Mouse (Mus musculus) G1E (cell line): ENCODE data around the gene Tmx4. TPM values are rescaled to one million over a fixed set of nuclear protein-coding genes. Genes with fewer than 3 reads are reported as not detected.

Experiments
- ATAC-seq: 2 replicates; pipeline ENCODE4 v1.8.0; 2016; ENCODE audit warnings: mild to moderate bottlenecking; ENCODE audit not compliant: insufficient number of reproducible peaks, poor library complexity, low FRiP score, severe bottlenecking; ENCODE audit errors: extremely low read depth
- DNase-seq: peaks from one replicate; pipeline ENCODE4 v3.0.0; 2012; ENCODE audit warnings: low spot score
- H3K27me3 ChIP-seq: 2 replicates; pipeline ENCODE4 v1.6.1; 2012; ENCODE audit warnings: mild to moderate bottlenecking, low read length, inconsistent platforms; ENCODE audit not compliant: insufficient read depth
- H3K36me3 ChIP-seq: replicated peaks from 2 replicates; pipeline ENCODE3; 2012; ENCODE audit warnings: mild to moderate bottlenecking, inconsistent platforms
- H3K4me1 ChIP-seq: 2 replicates; pipeline ENCODE4 v1.6.1; 2012; ENCODE audit warnings: low read depth, low read length, inconsistent platforms, mixed read lengths; ENCODE audit not compliant: insufficient read depth
- H3K4me3 ChIP-seq: 2 replicates; pipeline ENCODE4 v1.5.1; 2012; ENCODE audit warnings: low read depth, mild to moderate bottlenecking, inconsistent platforms, low read length, moderate library complexity, mixed read lengths
- H3K9me3 ChIP-seq: replicated peaks from 2 replicates; pipeline ENCODE4 v1.6.1; 2012; ENCODE audit warnings: inconsistent platforms
- CTCF ChIP-seq: IDR thresholded peaks from 2 replicates; pipeline ENCODE4 v1.5.1; 2012; ENCODE audit warnings: low read depth, low read length, inconsistent platforms, mixed read lengths
- GATA1 ChIP-seq: IDR thresholded peaks from 2 replicates; pipeline ENCODE4 v1.6.1; 2012; ENCODE audit warnings: borderline replicate concordance, low read length, inconsistent platforms, mixed read lengths
- GATA2 ChIP-seq: IDR thresholded peaks from 2 replicates; pipeline ENCODE4 v1.6.1; 2012; ENCODE audit warnings: low read depth, low read length, inconsistent platforms, borderline replicate concordance
- POLR2AphosphoS5 ChIP-seq: IDR thresholded peaks from 2 replicates; pipeline ENCODE4 v1.6.1; 2012; ENCODE audit warnings: low read depth, low read length, inconsistent platforms; ENCODE audit not compliant: insufficient replicate concordance
- TAL1 ChIP-seq: conservative IDR thresholded peaks from 2 replicates; pipeline ENCODE4 v1.6.1; 2012; ENCODE audit warnings: low read depth, low read length, inconsistent platforms, mixed read lengths
- polyA plus RNA-seq: library from polyadenylated mRNA; stranded (reverse); fragments of >175 nt; gene quantifications from 2 replicates; pipeline ENCODE4 v1.2.3, GENCODE M21; 2012
- total RNA-seq, 2 experiments: library from RNA; stranded (forward) in 1 of 2; stranded (reverse) in 1 of 2; fragments of 200-1000 nt in 1 of 2; fragments of >200 nt in 1 of 2; fragmentation: Nextera tagmentation in 1 of 2; gene quantifications; 2 replicates each; pipeline ENCODE4 v1.2.3; 2014 to 2017

Gene Tmx4
- total and polyA plus RNA-seq, 3 experiments: 1.7 to 32.2 (median 27.8) TPM

- peaks cover 11% of the 10 kb centered on the region for H3K36me3 ChIP-seq
- H3K27me3 ChIP-seq: no peaks in the 10 kb centered on the region
- ATAC-seq (no peak), DNase-seq (no peak)
- no peak for TF ChIP-seq GATA2
- no peak for TF ChIP-seq POLR2AphosphoS5
- TF ChIP-seq TAL1: no peak
- TF ChIP-seq GATA1: no peak
- no peak for TF ChIP-seq CTCF
- no peak overlapping the region for H3K4me3 ChIP-seq
- no peaks in the 10 kb centered on the region for H3K4me1 ChIP-seq
- H3K9me3 ChIP-seq: no peaks in the 10 kb centered on the region
Observed at GRCm38 (mm10) chr2:134591081-134591694, 52.8 kb downstream of the Tmx4 start.

GRCm38 (mm10) chr2:134585243-134585642 lies 58.7 kb downstream of the Tmx4 start:
- H3K36me3 ChIP-seq: no peaks in the 10 kb centered on the region
- ATAC-seq (no peak), DNase-seq (no peak)
- no peaks in the 10 kb centered on the region for H3K9me3 ChIP-seq
- TF ChIP-seq CTCF (no peak), GATA1 (no peak), GATA2 (no peak), POLR2AphosphoS5 (no peak), TAL1 (no peak)
- H3K4me1 ChIP-seq: no peaks in the 10 kb centered on the region
- no peaks in the 10 kb centered on the region for H3K27me3 ChIP-seq
- H3K4me3 ChIP-seq: no peak overlapping the region

GRCm38 (mm10) chr2:134559422-134559821 lies 84.5 kb downstream of the Tmx4 start:
- Histone ChIP-seq H3K4me3 (no peak overlapping the region), H3K36me3 (no peaks in the 10 kb centered on the region), H3K9me3 (no peaks in the 10 kb centered on the region), H3K4me1 (no peaks in the 10 kb centered on the region), H3K27me3 (no peaks in the 10 kb centered on the region)
- ATAC-seq (no peak), DNase-seq (no peak)
- TF ChIP-seq GATA1: no peak
- no peak for TF ChIP-seq GATA2
- TF ChIP-seq CTCF: no peak
- TF ChIP-seq POLR2AphosphoS5: no peak
- TF ChIP-seq TAL1: no peak

GRCm38 (mm10) chr2:134554221-134554727 lies 89.7 kb downstream of the Tmx4 start, which contains the start of gene Hao1:
TSS of gene Hao1 (minus strand) at chr2:134554368.
- Histone ChIP-seq H3K9me3 (no peaks in the 10 kb centered on the region), H3K36me3 (no peaks in the 10 kb centered on the region), H3K4me3 (no peak within 1 kb of the TSS), H3K27me3 (no peaks in the 10 kb centered on the region), H3K4me1 (no peaks in the 10 kb centered on the region)
- no peak for DNase-seq
- no peak for ATAC-seq
- no peak for TF ChIP-seq CTCF
- TF ChIP-seq TAL1: no peak
- no peak for TF ChIP-seq POLR2AphosphoS5
- TF ChIP-seq GATA1: no peak
- no peak for TF ChIP-seq GATA2

GRCm38 (mm10) chr2:134552358-134552757 lies 91.6 kb downstream of the Tmx4 start:
- H3K27me3 ChIP-seq: no peaks in the 10 kb centered on the region
- H3K36me3 ChIP-seq: no peaks in the 10 kb centered on the region
- no peak for DNase-seq
- TF ChIP-seq GATA2 (no peak), GATA1 (no peak), POLR2AphosphoS5 (no peak), CTCF (no peak), TAL1 (no peak)
- no peaks in the 10 kb centered on the region for H3K9me3 ChIP-seq
- no peak for ATAC-seq
- H3K4me1 ChIP-seq: no peaks in the 10 kb centered on the region
- no peak overlapping the region for H3K4me3 ChIP-seq

GRCm38 (mm10) chr2:134549770-134550169 lies 94.2 kb downstream of the Tmx4 start:
- H3K4me1 ChIP-seq: no peaks in the 10 kb centered on the region
- ATAC-seq: peak; percentile 60; the same call in 1 of the 2 replicates
- H3K36me3 ChIP-seq: no peaks in the 10 kb centered on the region
- no peak for DNase-seq
- no peaks in the 10 kb centered on the region for H3K9me3 ChIP-seq
- TF ChIP-seq POLR2AphosphoS5 (no peak), GATA1 (no peak), CTCF (no peak)
- no peaks in the 10 kb centered on the region for H3K27me3 ChIP-seq
- no peak overlapping the region for H3K4me3 ChIP-seq
